Comparison of ENCODE assay signal across 8 mouse cellular contexts in genomic region chr1:78657021-78657629, GRCm38 (mm10). TPM values are rescaled to one million over a fixed set of nuclear protein-coding genes. Genes with fewer than 3 reads are reported as not detected.
DNase-seq lines count a peak whose midpoint lies in the region; ATAC-seq and TF ChIP-seq lines count a peak whose summit lies in the region.

No protein-coding gene starts in this region.

- H3K27me3 ChIP-seq in cerebellum, adult 2 months (ENCODE audit: control insufficient read depth, insufficient read depth, low read length): no peaks in the 10 kb centered on the region
- H3K27me3 ChIP-seq in lung, postnatal 0 days (replicated peaks; ENCODE audit: insufficient read depth, low read length): no peaks in the 10 kb centered on the region
- no peaks in the 10 kb centered on the region for H3K27me3 ChIP-seq in limb, embryonic 13.5 days
- H3K27me3 ChIP-seq in small intestine, adult 2 months (ENCODE audit: control insufficient read depth, insufficient read depth, low read length): no peaks in the 10 kb centered on the region

- H3K4me3 ChIP-seq in cerebellum, adult 2 months (replicated peaks; ENCODE audit: insufficient read depth, low read depth, low read length): peak overlapping the region; percentile 81
- H3K4me3 ChIP-seq in lung, postnatal 0 days (ENCODE audit: low read depth, low read length): peak overlapping the region; percentile 85
- peak overlapping the region; percentile 92 for H3K4me3 ChIP-seq in limb, embryonic 13.5 days
- peak overlapping the region; percentile 96 for H3K4me3 ChIP-seq in small intestine, adult 2 months (ENCODE audit: low read depth, low read length)

- no peak overlapping the region for H3K9ac ChIP-seq in lung, postnatal 0 days (replicated peaks; ENCODE audit: low read depth)
- H3K9ac ChIP-seq in limb, embryonic 13.5 days: peak overlapping the region; percentile 65

- no peak for DNase-seq in cerebellum, adult 2 months
- DNase-seq in cerebellum, adult 11 months: no peak
- no peak for DNase-seq in lung, postnatal 0 days (ENCODE audit: low spot score)
- DNase-seq in lung, postnatal 36 days: no peak
- DNase-seq in left cerebral cortex, adult 18-20 months (ENCODE audit: low spot score in 2 of 2): no peak
- no peak for DNase-seq in cerebellum, postnatal 25 days

- H3K4me1 ChIP-seq in cerebellum, adult 2 months (ENCODE audit: control insufficient read depth, insufficient read depth, low read length): no peaks in the 10 kb centered on the region; the same call in 1 of the 2 replicates
- H3K4me1 ChIP-seq in lung, postnatal 0 days (ENCODE audit: insufficient read depth, low read depth, low read length): peaks cover 6% of the 10 kb centered on the region; the same call in 1 of the 2 replicates
- peaks cover 48% of the 10 kb centered on the region for H3K4me1 ChIP-seq in limb, embryonic 13.5 days
- peaks cover 1% of the 10 kb centered on the region; the same call in 1 of the 2 replicates for H3K4me1 ChIP-seq in small intestine, adult 2 months (ENCODE audit: control insufficient read depth, insufficient read depth, insufficient read length, low read length)

- TF ChIP-seq EP300 in lung, postnatal 0 days (IDR thresholded peaks at IDR 0.05): no peak

- H3K4me2 ChIP-seq in lung, postnatal 0 days (replicated peaks; ENCODE audit: low read depth, low read length): peak overlapping the region; percentile 96
- peak overlapping the region; percentile 82 for H3K4me2 ChIP-seq in limb, embryonic 13.5 days (replicated peaks)

- peak overlapping the region; percentile 81 for H3K27ac ChIP-seq in cerebellum, adult 2 months (ENCODE audit: insufficient read depth, low read length)
- H3K27ac ChIP-seq in lung, postnatal 0 days (ENCODE audit: low read length): peak overlapping the region; percentile 26; the same call in 1 of the 2 replicates
- peak overlapping the region; percentile 96 for H3K27ac ChIP-seq in limb, embryonic 13.5 days
- H3K27ac ChIP-seq in small intestine, adult 2 months (ENCODE audit: insufficient read depth, low read depth, low read length): no peak overlapping the region

- H3K36me3 ChIP-seq in lung, postnatal 0 days (ENCODE audit: insufficient read depth, low read length): no peaks in the 10 kb centered on the region
- no peaks in the 10 kb centered on the region for H3K36me3 ChIP-seq in limb, embryonic 13.5 days
- H3K36me3 ChIP-seq in small intestine, adult 2 months (ENCODE audit: control insufficient read depth, insufficient read depth, low read length): no peaks in the 10 kb centered on the region

- ATAC-seq in lung, postnatal 0 days: no peak
- no peak for ATAC-seq in limb, embryonic 13.5 days (ENCODE audit: low FRiP score, low read depth)

- 31% methylated on average over 22 of the region's 22 CpGs for WGBS in cerebellum, adult 2 months
- 29% methylated on average over 21 of the region's 22 CpGs for WGBS in lung, postnatal 0 days
- 26% methylated on average over 22 of the region's 22 CpGs for WGBS in limb, embryonic 13.5 days
- WGBS in small intestine, adult 2 months: 15% methylated on average over 22 of the region's 22 CpGs

- TF ChIP-seq CTCF in cerebellum, adult 2 months (IDR thresholded peaks at IDR 0.05; ENCODE audit: borderline replicate concordance, insufficient read depth, low read depth, low read length): no peak
- TF ChIP-seq CTCF in lung, postnatal 0 days (IDR thresholded peaks at IDR 0.05): no peak
- no peak for TF ChIP-seq CTCF in small intestine, adult 2 months (IDR thresholded peaks at IDR 0.05; ENCODE audit: extremely low read depth, insufficient read length, insufficient replicate concordance, low read depth, low read length)

- no peaks in the 10 kb centered on the region for H3K9me3 ChIP-seq in lung, postnatal 0 days (ENCODE audit: low read length)
- no peaks in the 10 kb centered on the region for H3K9me3 ChIP-seq in limb, embryonic 13.5 days

- TF ChIP-seq POLR2A in cerebellum, adult 2 months (IDR thresholded peaks at IDR 0.05; ENCODE audit: borderline replicate concordance, insufficient read depth, low read length): no peak
- TF ChIP-seq POLR2A in small intestine, adult 2 months (IDR thresholded peaks at IDR 0.05; ENCODE audit: low read depth, low read length): no peak

RNA-seq across cellular contexts. Expression of gene Acsl3, which starts 0.5 kb away (rescaled TPM):
- 89.9 and 91.8 TPM in 2 replicates for polyA plus RNA-seq in cerebellum, adult 2 months (2012; rRNA removed)
- 22.7 and 23.3 TPM in 2 replicates for polyA plus RNA-seq in lung, postnatal 0 days (2015; fragmentation: Nextera tagmentation; extraction: Ambion mirVana)
- 76.8 and 83.2 TPM in 2 replicates for polyA plus RNA-seq in limb, embryonic 13.5 days (2015; fragmentation: Nextera tagmentation; extraction: Ambion mirVana)
- 3.5 and 7.9 TPM in 2 replicates for polyA plus RNA-seq in small intestine, adult 2 months (2012; rRNA removed)
- total RNA-seq in left cerebral cortex, adult 18-20 months (2021): 100 to 1,000 TPM; 160 to 175 TPM

RNA-seq across cellular contexts. Expression of gene Utp14b, which starts 0.7 kb away (rescaled TPM):
- 6.2 and 6.5 TPM in 2 replicates for polyA plus RNA-seq in cerebellum, adult 2 months (2012; rRNA removed)
- polyA plus RNA-seq in lung, postnatal 0 days (2015; fragmentation: Nextera tagmentation; extraction: Ambion mirVana): 0.96 and 0.97 TPM in 2 replicates
- 4.3 and 4.4 TPM in 2 replicates for polyA plus RNA-seq in limb, embryonic 13.5 days (2015; fragmentation: Nextera tagmentation; extraction: Ambion mirVana)
- 0.14 and 0.51 TPM in 2 replicates for polyA plus RNA-seq in small intestine, adult 2 months (2012; rRNA removed)
- total RNA-seq in left cerebral cortex, adult 18-20 months (2021): 10 to 100 TPM; 15.4 to 21.7 TPM
